Mouse (Mus musculus): ENCODE measurements at regions not wholly inside any gene's neighbourhood (a gene's known extent, or its start where the extent isn't known, plus 50 kb on each side); places are given as distances from the start of the nearest gene placed in this dataset.

GRCm38 (mm10) chr15:42768396-42768795, 2634.2 kb downstream of the 9330182O14Rik start:
- DNase-seq (ENCODE audit: low read depth in 3 of 3, low spot score in 3 of 3) (no peak), ATAC-seq (ENCODE audit: insufficient read depth) (no peak)
- WGBS (ENCODE audit: insufficient replicate concordance): 18% methylated on average over 3 of the region's 3 CpGs
- TF ChIP-seq CTCF (IDR thresholded peaks at IDR 0.05; ENCODE audit: low read depth): no peak
- TF ChIP-seq EP300 (IDR thresholded peaks at IDR 0.05; ENCODE audit: low read depth): no peak
- H3K27me3 ChIP-seq (ENCODE audit: control insufficient read depth, insufficient read depth, low read length): no peaks in the 10 kb centered on the region
- no peak overlapping the region for H3K27ac ChIP-seq
- H3K4me2 ChIP-seq (ENCODE audit: low read depth): no peak overlapping the region
- H3K9ac ChIP-seq (replicated peaks): no peak overlapping the region
- no peaks in the 10 kb centered on the region for H3K9me3 ChIP-seq (ENCODE audit: control insufficient read depth, low read length)
- H3K4me3 ChIP-seq (ENCODE audit: insufficient read depth in 1 of 2, low read depth in 2 of 2, low read length in 2 of 2): no peak overlapping the region
- H3K36me3 ChIP-seq (replicated peaks; ENCODE audit: control insufficient read depth, insufficient read depth, low read depth): no peaks in the 10 kb centered on the region
- H3K4me1 ChIP-seq (replicated peaks; ENCODE audit: control insufficient read depth in 2 of 2, insufficient read depth in 2 of 2, low read length in 1 of 2): no peaks in the 10 kb centered on the region

- no peaks in the 10 kb centered on the region for H3K36me3 ChIP-seq (replicated peaks; ENCODE audit: control insufficient read depth, insufficient read depth, low read depth)
- H3K9me3 ChIP-seq (ENCODE audit: control insufficient read depth, low read length): no peaks in the 10 kb centered on the region
- H3K27me3 ChIP-seq (ENCODE audit: control insufficient read depth, insufficient read depth, low read length): no peaks in the 10 kb centered on the region
- H3K4me1 ChIP-seq (replicated peaks; ENCODE audit: control insufficient read depth in 2 of 2, insufficient read depth in 2 of 2, low read length in 1 of 2): no peaks in the 10 kb centered on the region
- no peak overlapping the region for H3K4me3 ChIP-seq (ENCODE audit: insufficient read depth in 1 of 2, low read depth in 2 of 2, low read length in 2 of 2)
- TF ChIP-seq CTCF (IDR thresholded peaks at IDR 0.05; ENCODE audit: low read depth) (no peak), EP300 (IDR thresholded peaks at IDR 0.05; ENCODE audit: low read depth) (no peak)
- no peak overlapping the region for H3K9ac ChIP-seq (replicated peaks)
- H3K4me2 ChIP-seq (ENCODE audit: low read depth): no peak overlapping the region
- no peak overlapping the region for H3K27ac ChIP-seq
- ATAC-seq (ENCODE audit: insufficient read depth) (no peak), DNase-seq (ENCODE audit: low read depth in 3 of 3, low spot score in 3 of 3) (no peak)
Measured at GRCm38 (mm10) chr15:42779903-42780302, 2645.7 kb downstream of the 9330182O14Rik start.

- DNase-seq (ENCODE audit: low read depth in 3 of 3, low spot score in 3 of 3): no peak
- Histone ChIP-seq H3K36me3 (replicated peaks; ENCODE audit: control insufficient read depth, insufficient read depth, low read depth) (no peaks in the 10 kb centered on the region), H3K27me3 (ENCODE audit: control insufficient read depth, insufficient read depth, low read length) (no peaks in the 10 kb centered on the region), H3K4me2 (ENCODE audit: low read depth) (no peak overlapping the region), H3K9ac (replicated peaks) (no peak overlapping the region), H3K27ac (no peak overlapping the region), H3K9me3 (ENCODE audit: control insufficient read depth, low read length) (no peaks in the 10 kb centered on the region), H3K4me1 (replicated peaks; ENCODE audit: control insufficient read depth in 2 of 2, insufficient read depth in 2 of 2, low read length in 1 of 2) (no peaks in the 10 kb centered on the region), H3K4me3 (ENCODE audit: insufficient read depth in 1 of 2, low read depth in 2 of 2, low read length in 2 of 2) (no peak overlapping the region)
- 45% methylated on average over 1 of the region's 1 CpGs for WGBS (ENCODE audit: insufficient replicate concordance)
- no peak for ATAC-seq (ENCODE audit: insufficient read depth)
- TF ChIP-seq CTCF (IDR thresholded peaks at IDR 0.05; ENCODE audit: low read depth) (no peak), EP300 (IDR thresholded peaks at IDR 0.05; ENCODE audit: low read depth) (no peak)
Measured at GRCm38 (mm10) chr15:42801217-42801616, 2667.1 kb downstream of the 9330182O14Rik start.

- 67% methylated on average over 1 of the region's 1 CpGs for WGBS (ENCODE audit: insufficient replicate concordance)
- no peak overlapping the region for H3K9ac ChIP-seq (replicated peaks)
- H3K36me3 ChIP-seq (replicated peaks; ENCODE audit: control insufficient read depth, insufficient read depth, low read depth): no peaks in the 10 kb centered on the region
- DNase-seq (ENCODE audit: low read depth in 3 of 3, low spot score in 3 of 3) (no peak), ATAC-seq (ENCODE audit: insufficient read depth) (no peak)
- H3K27ac ChIP-seq: no peak overlapping the region
- no peaks in the 10 kb centered on the region for H3K27me3 ChIP-seq (ENCODE audit: control insufficient read depth, insufficient read depth, low read length)
- no peak overlapping the region for H3K4me2 ChIP-seq (ENCODE audit: low read depth)
- H3K4me3 ChIP-seq (ENCODE audit: insufficient read depth in 1 of 2, low read depth in 2 of 2, low read length in 2 of 2): no peak overlapping the region
- TF ChIP-seq CTCF (IDR thresholded peaks at IDR 0.05; ENCODE audit: low read depth) (no peak), EP300 (IDR thresholded peaks at IDR 0.05; ENCODE audit: low read depth) (no peak)
- no peaks in the 10 kb centered on the region for H3K4me1 ChIP-seq (replicated peaks; ENCODE audit: control insufficient read depth in 2 of 2, insufficient read depth in 2 of 2, low read length in 1 of 2)
- no peaks in the 10 kb centered on the region for H3K9me3 ChIP-seq (ENCODE audit: control insufficient read depth, low read length)
Measured at GRCm38 (mm10) chr15:42810871-42811490, 2676.8 kb downstream of the 9330182O14Rik start.

GRCm38 (mm10) chr15:42815026-42815724, 2681.0 kb downstream of the 9330182O14Rik start:
- DNase-seq (ENCODE audit: low read depth in 3 of 3, low spot score in 3 of 3): no peak
- 41% methylated on average over 4 of the region's 4 CpGs for WGBS (ENCODE audit: insufficient replicate concordance)
- no peak overlapping the region for H3K9ac ChIP-seq (replicated peaks)
- no peaks in the 10 kb centered on the region for H3K36me3 ChIP-seq (replicated peaks; ENCODE audit: control insufficient read depth, insufficient read depth, low read depth)
- no peaks in the 10 kb centered on the region for H3K27me3 ChIP-seq (ENCODE audit: control insufficient read depth, insufficient read depth, low read length)
- no peaks in the 10 kb centered on the region for H3K4me1 ChIP-seq (replicated peaks; ENCODE audit: control insufficient read depth in 2 of 2, insufficient read depth in 2 of 2, low read length in 1 of 2)
- no peak overlapping the region for H3K27ac ChIP-seq
- no peak overlapping the region for H3K4me3 ChIP-seq (ENCODE audit: insufficient read depth in 1 of 2, low read depth in 2 of 2, low read length in 2 of 2)
- ATAC-seq (ENCODE audit: insufficient read depth): no peak
- H3K4me2 ChIP-seq (ENCODE audit: low read depth): no peak overlapping the region
- TF ChIP-seq EP300 (IDR thresholded peaks at IDR 0.05; ENCODE audit: low read depth) (no peak), CTCF (IDR thresholded peaks at IDR 0.05; ENCODE audit: low read depth) (no peak)
- no peaks in the 10 kb centered on the region for H3K9me3 ChIP-seq (ENCODE audit: control insufficient read depth, low read length)
